Mouse (Mus musculus) brown adipose tissue, adult 24 weeks (tissue): ENCODE measurements around the gene Akna. TPM values are rescaled to one million over a fixed set of nuclear protein-coding genes. Genes with fewer than 3 reads are reported as not detected.
"Not testable (repeated sequence)": the region's sequence is repeated elsewhere in the genome, so short reads cannot be mapped to it uniquely, and the experiment has no call there.

Experiments
- H3K27ac ChIP-seq: fragments of 200-500 bp; replicated peaks from 2 replicates; pipeline ENCODE4 v1.5.1; 2012; ENCODE audit warnings: low read depth, mild to moderate bottlenecking, low read length
- H3K4me1 ChIP-seq: fragments of 200-500 bp; 2 replicates; pipeline ENCODE4 v1.6.1; 2012; ENCODE audit warnings: low read length, mixed read lengths; ENCODE audit not compliant: control insufficient read depth, insufficient read depth, insufficient read length
- H3K4me3 ChIP-seq: fragments of 200-500 bp; 2 replicates; pipeline ENCODE4 v1.5.1; 2012; ENCODE audit warnings: low read depth, mild to moderate bottlenecking, low read length, moderate library complexity; ENCODE audit not compliant: insufficient read depth
- polyA plus RNA-seq: library from polyadenylated mRNA; stranded (reverse); fragments of >200 nt; gene quantifications from 2 replicates; pipeline ENCODE4 v1.2.4, GENCODE M21; 2012; ENCODE audit not compliant: missing spikeins, insufficient read depth, insufficient read length

Gene Akna
- polyA plus RNA-seq, 1 experiment = 0.95 TPM

GRCm38 (mm10) chr4:63344295-63344694, 58.9 kb downstream of the Akna start, which contains the start of gene Orm1:
Gene Orm1, plus strand, starts transcription at chr4:63344560.
- Histone ChIP-seq H3K4me3 (no peak within 1 kb of the TSS), H3K27ac (no peak within 1 kb of the TSS; the same call in 1 of the 2 replicates), H3K4me1 (peaks cover 8% of the 10 kb centered on the region; the same call in 1 of the 2 replicates)

- Histone ChIP-seq H3K4me3 (no peak overlapping the region), H3K4me1 (peaks cover 8% of the 10 kb centered on the region; the same call in 1 of the 2 replicates), H3K27ac (no peak overlapping the region)
Observed at GRCm38 (mm10) chr4:63343608-63344007, 59.5 kb downstream of the Akna start.

- Histone ChIP-seq H3K27ac (no peak overlapping the region), H3K4me1 (peaks cover 8% of the 10 kb centered on the region; the same call in 1 of the 2 replicates), H3K4me3 (no peak overlapping the region)
Observed at GRCm38 (mm10) chr4:63342491-63342890, 60.7 kb downstream of the Akna start.

- H3K27ac ChIP-seq = no peak overlapping the region
- no peaks in the 10 kb centered on the region for H3K4me1 ChIP-seq
- H3K4me3 ChIP-seq = no peak overlapping the region
Observed at GRCm38 (mm10) chr4:63338414-63339076, 64.6 kb downstream of the Akna start.

- Histone ChIP-seq H3K4me1 (no peaks in the 10 kb centered on the region), H3K27ac (no peak overlapping the region)
Observed at GRCm38 (mm10) chr4:63333403-63333802, 69.8 kb downstream of the Akna start.

GRCm38 (mm10) chr4:63323275-63323815, 79.8 kb downstream of the Akna start:
- H3K4me1 ChIP-seq = no peaks in the 10 kb centered on the region
- no peak overlapping the region for H3K4me3 ChIP-seq
- H3K27ac ChIP-seq = no peak overlapping the region

More at GRCm38 (mm10) chr4:63333403-63333802, 69.8 kb downstream of the Akna start:
- H3K4me3 ChIP-seq = no peak overlapping the region

- not testable (repeated sequence) for H3K27ac ChIP-seq, H3K4me3 ChIP-seq, H3K4me1 ChIP-seq
Observed at GRCm38 (mm10) chr4:63319566-63319965, 83.6 kb downstream of the Akna start.

Other genes with a start within 250 kb of the Akna start
- 2.2 TPM in 1 of 2 replicates, not detected in the other for gene Ambp, start 248.6 kb downstream of the Akna start, polyA plus RNA-seq
- gene Kif12, start 231.2 kb downstream of the Akna start, polyA plus RNA-seq = not detected in 2 replicates
- 11.7 and 14.9 TPM in 2 replicates for gene Col27a1, start 189.3 kb downstream of the Akna start, polyA plus RNA-seq
- gene Orm1, start 58.8 kb downstream of the Akna start, polyA plus RNA-seq = 282 and 371 TPM in 2 replicates
- gene Orm3, start 47.2 kb downstream of the Akna start, polyA plus RNA-seq = 24.8 and 28.9 TPM in 2 replicates
- 1.3 TPM in 1 of 2 replicates, not detected in the other for gene Orm2, start 40.9 kb downstream of the Akna start, polyA plus RNA-seq
- 2.4 and 2.9 TPM in 2 replicates for gene Whrn, start 92.6 kb upstream of the Akna start, polyA plus RNA-seq
- 179 and 197 TPM in 2 replicates for gene Atp6v1g1, start 141.4 kb upstream of the Akna start, polyA plus RNA-seq
- 13.4 and 16.4 TPM in 2 replicates for gene Tmem268, start 155.4 kb upstream of the Akna start, polyA plus RNA-seq
- gene Gm11213, start 201.9 kb upstream of the Akna start, polyA plus RNA-seq = not detected in 2 replicates
- gene Tex48, start 219.1 kb upstream of the Akna start, polyA plus RNA-seq = not detected in 2 replicates